Mouse (Mus musculus) heart, postnatal 0 days (tissue): ENCODE results near the gene Wwp2.

Source experiments
- CTCF ChIP-seq: IDR thresholded peaks from 2 replicates; pipeline ENCODE4 v1.5.1; 2016; ENCODE audit warnings: antibody characterized with exemption, control low read depth, low read depth
- EP300 ChIP-seq: IDR thresholded peaks from 2 replicates; pipeline ENCODE4 v1.6.1; 2016; ENCODE audit warnings: antibody characterized with exemption, low read depth

DNA sequence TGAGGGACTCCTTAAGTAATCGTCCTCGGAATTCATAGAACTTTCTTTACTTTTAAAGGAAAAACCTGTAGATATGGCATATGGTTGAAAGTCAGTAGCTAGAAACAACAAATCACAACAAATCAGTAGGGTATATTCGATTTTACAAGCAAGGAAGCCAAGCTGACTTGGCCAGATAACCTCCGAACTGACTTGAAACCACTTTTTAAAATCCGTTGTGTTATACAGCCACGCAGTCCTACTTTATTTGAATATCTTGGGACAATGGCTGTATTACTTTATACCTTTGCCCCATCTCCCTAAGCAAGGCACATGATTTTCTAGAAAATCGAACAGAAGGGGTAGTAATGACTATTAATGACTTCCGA is 11.0 kb upstream of the Wwp2 start:
- TF ChIP-seq CTCF (no peak), EP300 (no peak)
